Mouse (Mus musculus): ENCODE results near the gene Armcx6. TPM values are rescaled to one million over a fixed set of nuclear protein-coding genes. Genes with fewer than 3 reads are reported as not detected.
"Not testable (repeated sequence)": the region's sequence is repeated elsewhere in the genome, so short reads cannot be mapped to it uniquely, and the experiment has no call there.

Gene Armcx6
- polyA plus RNA-seq, 1 experiment from 2014 or later: 22.1 TPM

GRCm38 (mm10) chrX:134751910-134752309 lies 693 bp upstream of the Armcx6 start:
- no peak for DNase-seq
- Histone ChIP-seq H3K4me2 (no peak overlapping the region), H3K4me3 (ENCODE audit: low read depth, low read length) (no peak overlapping the region), H3K36me3 (ENCODE audit: insufficient read depth) (no peaks in the 10 kb centered on the region), H3K9ac (no peak overlapping the region), H3K4me1 (ENCODE audit: insufficient read depth) (no peaks in the 10 kb centered on the region), H3K27me3 (ENCODE audit: insufficient read depth, low read length) (0 out of 2 replicates have a peak, but pooled peaks cover 4% of the 10 kb centered on the region), H3K9me3 (ENCODE audit: low read depth, low read length) (no peaks in the 10 kb centered on the region), H3K27ac (ENCODE audit: low read depth) (no peak overlapping the region)
- 32% methylated on average over 2 of the region's 2 CpGs for WGBS
- no peak for ATAC-seq (ENCODE audit: insufficient read depth)
- no peak for TF ChIP-seq CTCF (IDR thresholded peaks at IDR 0.05; ENCODE audit: low read depth)

DNA sequence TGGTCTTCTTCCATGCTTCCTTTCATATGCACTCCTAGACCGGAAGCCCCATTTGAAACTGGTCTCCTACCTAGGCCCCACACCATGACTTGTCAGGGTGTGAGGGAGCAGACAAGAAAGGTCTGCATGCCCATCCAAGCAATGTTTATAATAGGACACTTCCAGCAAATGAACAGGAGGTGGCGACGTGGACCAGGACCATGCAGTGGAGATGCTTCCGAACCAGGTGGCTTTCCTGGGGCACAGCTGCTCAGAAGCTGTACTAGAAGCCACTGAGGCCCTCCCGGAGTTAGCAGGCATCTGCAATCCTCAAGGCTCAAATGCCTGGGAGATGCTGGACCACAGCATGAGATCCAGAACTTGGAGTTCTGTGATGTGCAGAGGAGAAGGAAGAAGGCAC lies 4.8 kb downstream of the Armcx6 start:
- WGBS: 21% methylated on average over 5 of the region's 5 CpGs
- Histone ChIP-seq H3K4me3 (ENCODE audit: low read depth, low read length) (no peak overlapping the region), H3K27ac (ENCODE audit: low read depth) (no peak overlapping the region), H3K36me3 (ENCODE audit: insufficient read depth) (no peaks in the 10 kb centered on the region), H3K27me3 (ENCODE audit: insufficient read depth, low read length) (0 out of 2 replicates have a peak, but pooled peaks cover 4% of the 10 kb centered on the region), H3K4me1 (ENCODE audit: insufficient read depth) (no peaks in the 10 kb centered on the region), H3K9me3 (ENCODE audit: low read depth, low read length) (no peaks in the 10 kb centered on the region), H3K9ac (no peak overlapping the region), H3K4me2 (no peak overlapping the region)
- TF ChIP-seq CTCF (IDR thresholded peaks at IDR 0.05; ENCODE audit: low read depth): peak; percentile 70
- peak; percentile 67 for DNase-seq
- peak; percentile 32; the same call in 1 of the 2 replicates for ATAC-seq (ENCODE audit: insufficient read depth)

GRCm38 (mm10) chrX:134741862-134742261 lies 9.4 kb downstream of the Armcx6 start:
- no peaks in the 10 kb centered on the region for H3K36me3 ChIP-seq (ENCODE audit: insufficient read depth)
- TF ChIP-seq CTCF (IDR thresholded peaks at IDR 0.05; ENCODE audit: low read depth): no peak
- ATAC-seq (ENCODE audit: insufficient read depth) (no peak), DNase-seq (no peak)
- WGBS: 68% methylated on average over 5 of the region's 5 CpGs
- no peaks in the 10 kb centered on the region for H3K4me1 ChIP-seq (ENCODE audit: insufficient read depth)
- H3K27me3 ChIP-seq (ENCODE audit: insufficient read depth, low read length): no peaks in the 10 kb centered on the region
- H3K9ac ChIP-seq: no peak overlapping the region
- H3K4me2 ChIP-seq: no peak overlapping the region
- no peak overlapping the region for H3K4me3 ChIP-seq (ENCODE audit: low read depth, low read length)
- no peaks in the 10 kb centered on the region for H3K9me3 ChIP-seq (ENCODE audit: low read depth, low read length)
- H3K27ac ChIP-seq (ENCODE audit: low read depth): no peak overlapping the region

GRCm38 (mm10) chrX:134739160-134739559 lies 12.1 kb downstream of the Armcx6 start:
- Histone ChIP-seq H3K4me1 (ENCODE audit: insufficient read depth) (no peaks in the 10 kb centered on the region), H3K27ac (ENCODE audit: low read depth) (no peak overlapping the region), H3K9ac (no peak overlapping the region), H3K27me3 (ENCODE audit: insufficient read depth, low read length) (no peaks in the 10 kb centered on the region), H3K4me2 (no peak overlapping the region), H3K36me3 (ENCODE audit: insufficient read depth) (no peaks in the 10 kb centered on the region), H3K4me3 (ENCODE audit: low read depth, low read length) (no peak overlapping the region), H3K9me3 (ENCODE audit: low read depth, low read length) (no peaks in the 10 kb centered on the region)
- DNase-seq: no peak
- TF ChIP-seq CTCF (IDR thresholded peaks at IDR 0.05; ENCODE audit: low read depth): no peak
- ATAC-seq (ENCODE audit: insufficient read depth): no peak
- WGBS: 51% methylated on average over 4 of the region's 4 CpGs

- no peaks in the 10 kb centered on the region for H3K4me1 ChIP-seq (ENCODE audit: insufficient read depth)
- no peak for TF ChIP-seq CTCF (IDR thresholded peaks at IDR 0.05; ENCODE audit: low read depth)
Observed at GRCm38 (mm10) chrX:134737796-134738195, 13.4 kb downstream of the Armcx6 start.

GRCm38 (mm10) chrX:134729778-134730177 lies 21.4 kb downstream of the Armcx6 start:
- H3K27ac ChIP-seq (ENCODE audit: low read depth): no peak overlapping the region
- peak; percentile 69 for DNase-seq
- H3K36me3 ChIP-seq (ENCODE audit: insufficient read depth): no peaks in the 10 kb centered on the region
- H3K9me3 ChIP-seq (ENCODE audit: low read depth, low read length): no peaks in the 10 kb centered on the region
- H3K9ac ChIP-seq: no peak overlapping the region
- 41% methylated on average over 4 of the region's 4 CpGs for WGBS
- H3K27me3 ChIP-seq (ENCODE audit: insufficient read depth, low read length): no peaks in the 10 kb centered on the region
- no peaks in the 10 kb centered on the region for H3K4me1 ChIP-seq (ENCODE audit: insufficient read depth)
- H3K4me3 ChIP-seq (ENCODE audit: low read depth, low read length): no peak overlapping the region
- no peak for ATAC-seq (ENCODE audit: insufficient read depth)
- H3K4me2 ChIP-seq: no peak overlapping the region
- TF ChIP-seq CTCF (IDR thresholded peaks at IDR 0.05; ENCODE audit: low read depth): peak; percentile 74

More at GRCm38 (mm10) chrX:134737796-134738195, 13.4 kb downstream of the Armcx6 start:
- 100% methylated on average over 1 of the region's 1 CpGs for WGBS
- Histone ChIP-seq H3K36me3 (ENCODE audit: insufficient read depth) (no peaks in the 10 kb centered on the region), H3K4me3 (ENCODE audit: low read depth, low read length) (no peak overlapping the region), H3K27ac (ENCODE audit: low read depth) (no peak overlapping the region), H3K4me2 (no peak overlapping the region), H3K27me3 (ENCODE audit: insufficient read depth, low read length) (no peaks in the 10 kb centered on the region), H3K9me3 (ENCODE audit: low read depth, low read length) (no peaks in the 10 kb centered on the region), H3K9ac (no peak overlapping the region)
- no peak for ATAC-seq (ENCODE audit: insufficient read depth)
- no peak for DNase-seq

DNA sequence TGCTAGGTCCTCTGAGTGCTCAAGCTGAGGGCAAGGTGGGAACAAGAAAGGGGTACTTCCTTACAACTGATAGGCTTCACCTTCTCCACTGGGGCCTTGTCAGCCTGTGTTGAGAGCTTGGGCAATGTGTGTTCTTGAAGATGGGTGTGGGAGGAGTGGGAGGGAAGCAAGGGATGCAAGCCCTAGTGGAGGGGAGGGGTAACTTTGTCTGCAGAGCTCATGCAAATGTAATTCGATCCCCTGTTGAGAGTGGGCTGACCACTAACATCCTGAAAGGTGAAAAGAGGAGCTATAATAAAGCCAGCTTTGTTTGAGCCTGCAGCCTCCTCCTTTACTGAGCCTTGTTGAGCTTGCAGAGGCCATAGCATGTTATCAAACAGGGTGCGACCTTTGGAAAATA lies 27.5 kb downstream of the Armcx6 start:
- 53% methylated on average over 1 of the region's 2 CpGs for WGBS
- not testable (repeated sequence) for H3K27me3 ChIP-seq (ENCODE audit: insufficient read depth, low read length); DNase-seq; H3K4me1 ChIP-seq (ENCODE audit: insufficient read depth); H3K9ac ChIP-seq; H3K27ac ChIP-seq (ENCODE audit: low read depth); H3K36me3 ChIP-seq (ENCODE audit: insufficient read depth); H3K4me3 ChIP-seq (ENCODE audit: low read depth, low read length); H3K4me2 ChIP-seq; H3K9me3 ChIP-seq (ENCODE audit: low read depth, low read length)
- ATAC-seq (ENCODE audit: insufficient read depth): peak; percentile 77

DNA sequence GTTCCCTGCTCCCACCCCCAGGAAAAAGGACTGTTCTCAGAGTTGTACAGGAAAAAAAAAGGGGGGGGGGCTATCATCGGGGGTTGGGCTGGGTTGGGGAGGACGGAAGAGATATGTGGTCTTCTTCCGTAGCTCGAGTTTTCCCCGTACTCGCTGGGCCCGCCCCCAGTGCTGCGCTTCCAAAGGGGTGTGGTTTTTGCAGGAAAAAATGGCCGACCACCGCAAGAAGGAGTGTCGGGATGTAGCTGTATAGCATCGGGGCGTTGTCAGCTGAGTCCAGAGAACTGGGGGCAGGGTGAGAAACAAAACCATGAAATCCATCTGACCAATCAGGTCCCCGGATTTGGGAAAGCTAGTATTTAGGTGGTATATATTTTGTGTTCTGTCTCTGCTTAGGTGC lies 32.7 kb downstream of the Armcx6 start:
- Histone ChIP-seq H3K36me3 (ENCODE audit: insufficient read depth) (peaks cover 8% of the 10 kb centered on the region; the same call in 1 of the 2 replicates), H3K9me3 (ENCODE audit: low read depth, low read length) (no peaks in the 10 kb centered on the region), H3K4me2 (peak overlapping the region; percentile 58), H3K4me3 (ENCODE audit: low read depth, low read length) (peak overlapping the region; percentile 46), H3K9ac (peak overlapping the region; percentile 65), H3K27me3 (ENCODE audit: insufficient read depth, low read length) (no peaks in the 10 kb centered on the region), H3K27ac (ENCODE audit: low read depth) (peak overlapping the region; percentile 94; the same call in 1 of the 2 replicates), H3K4me1 (ENCODE audit: insufficient read depth) (no peaks in the 10 kb centered on the region)
- WGBS: 9% methylated on average over 14 of the region's 14 CpGs
- ATAC-seq (ENCODE audit: insufficient read depth): peak; percentile 92
- peak; percentile 85 for DNase-seq
- no peak for TF ChIP-seq CTCF (IDR thresholded peaks at IDR 0.05; ENCODE audit: low read depth)
